Mouse (Mus musculus) embryonic fibroblast, embryonic 13.5 days (primary cell): ENCODE measurements around the gene Gm43738.

ENCODE experiments used
- CTCF ChIP-seq: IDR thresholded peaks from 2 replicates; pipeline ENCODE4 v1.5.1; 2011; ENCODE audit warnings: mild to moderate bottlenecking, control low read depth, low read length, moderate library complexity, borderline replicate concordance; ENCODE audit not compliant: insufficient read depth
- POLR2A ChIP-seq: IDR thresholded peaks from 2 replicates; pipeline ENCODE4 v1.6.1; 2011; ENCODE audit warnings: low read depth, mild to moderate bottlenecking, control low read depth, low read length, moderate library complexity

- TF ChIP-seq CTCF: no peak
- no peak for TF ChIP-seq POLR2A
These were observed 11.9 kb downstream of the Gm43738 start for GRCm38 (mm10) chr3:89088974-89089373.
